Comparison of ENCODE assay signal across 8 mouse cellular contexts in the genomic region with DNA sequence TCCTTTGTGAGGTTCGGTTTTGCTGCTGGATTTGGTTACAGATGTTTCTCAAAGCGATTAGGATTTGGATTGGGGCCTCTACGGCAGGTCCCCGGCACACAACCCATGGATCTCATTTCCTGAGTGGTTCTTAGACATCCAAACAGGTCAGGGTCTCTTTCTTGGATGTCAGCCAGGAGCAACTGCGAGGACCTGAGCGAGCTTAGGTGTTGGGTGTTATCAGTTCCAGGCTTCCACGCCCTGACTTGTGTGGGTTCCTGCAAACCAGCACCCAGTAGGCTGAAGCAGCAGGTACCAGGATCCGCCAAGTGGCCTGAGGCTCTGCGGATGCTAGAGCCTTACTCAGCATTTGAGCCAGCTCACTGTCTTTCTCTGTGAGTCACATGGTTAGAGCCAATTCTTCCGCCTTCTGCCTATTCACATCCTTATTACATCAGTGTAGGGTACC.
DNase-seq lines count a peak whose midpoint lies in the region; ATAC-seq and TF ChIP-seq lines count a peak whose summit lies in the region.

No protein-coding gene starts in this region.

- WGBS in limb, embryonic 14.5 days = 30% methylated on average over 10 of the region's 10 CpGs

- peak overlapping the region; percentile 71 to 76 for H3K4me3 ChIP-seq in MEL (ENCODE audit: control insufficient read depth in 1 of 2, insufficient read depth in 1 of 2, low read depth in 2 of 2, low read length in 2 of 2)
- peak overlapping the region; percentile 31 for H3K4me3 ChIP-seq in limb, embryonic 14.5 days (replicated peaks; ENCODE audit: low read length)

- DNase-seq in CD4-positive, CD25-positive, alpha-beta regulatory T cell, adult 2 months (ENCODE audit: low read depth, low spot score) = peak; percentile 49
- DNase-seq in MEL (ENCODE audit: low read depth, low spot score) = peak; percentile 77
- peak; percentile 14 for DNase-seq in embryo, embryonic 11 days
- peak; percentile 23 to 32 for DNase-seq in heart, postnatal 36 days
- no peak for DNase-seq in limb, embryonic 14.5 days (ENCODE audit: low spot score)
- peak; percentile 25 for DNase-seq in thymus, postnatal 14 days
- DNase-seq in left cerebral cortex, adult 11 months (ENCODE audit: low spot score) = no peak

- intact Hi-C loops in heart, postnatal 36 days (cut with DNase I) = loop anchor here (2.0 to 10.0 kb wide), 6 partner anchors 307 to 1040 kb away; a partner anchor contains a TSS

- no peaks in the 10 kb centered on the region for H3K27me3 ChIP-seq in MEL (ENCODE audit: control insufficient read depth in 1 of 2, insufficient read depth in 2 of 2, low read length in 2 of 2)
- H3K27me3 ChIP-seq in limb, embryonic 14.5 days (ENCODE audit: control insufficient read depth, insufficient read depth, low read length) = no peaks in the 10 kb centered on the region

- ATAC-seq in limb, embryonic 14.5 days (ENCODE audit: low FRiP score, low read depth) = no peak
- ATAC-seq in monocyte, adult 5-6 weeks (replicated peaks; ENCODE audit: insufficient number of reproducible peaks, low FRiP score, low TSS enrichment, poor library complexity, severe bottlenecking) = peak; percentile 42

- TF ChIP-seq RAD21 in MEL (IDR thresholded peaks at IDR 0.05; ENCODE audit: low read depth, low read length) = no peak

- TF ChIP-seq EP300 in MEL (IDR thresholded peaks at IDR 0.05; ENCODE audit: low read depth in 1 of 2, low read length in 2 of 2) = no peak

- H3K79me2 ChIP-seq in MEL (ENCODE audit: control insufficient read depth, insufficient read depth, low read length, poor library complexity) = no peaks in the 10 kb centered on the region

- no peaks in the 10 kb centered on the region for H3K9me3 ChIP-seq in MEL (replicated peaks; ENCODE audit: insufficient read depth, low read length)
- H3K9me3 ChIP-seq in limb, embryonic 14.5 days (ENCODE audit: control insufficient read depth, low read length) = no peaks in the 10 kb centered on the region

- peaks cover 0 to 3% of the 10 kb centered on the region in 2 experiments; a peak in 1 of 4 replicates for H3K36me3 ChIP-seq in MEL (ENCODE audit: control insufficient read depth in 1 of 2, insufficient read depth in 2 of 2, low read length in 2 of 2)
- H3K36me3 ChIP-seq in limb, embryonic 14.5 days (ENCODE audit: control insufficient read depth, insufficient read depth, low read length) = no peaks in the 10 kb centered on the region

- H3K4me1 ChIP-seq in MEL (ENCODE audit: control insufficient read depth in 1 of 2, insufficient read depth in 2 of 2, low read length in 2 of 2) = no peaks in the 10 kb centered on the region; a peak in 1 of 4 replicates
- peaks cover 8% of the 10 kb centered on the region for H3K4me1 ChIP-seq in limb, embryonic 14.5 days (ENCODE audit: control insufficient read depth, insufficient read depth, low read length)

- peak overlapping the region; percentile 81 for H3K4me2 ChIP-seq in limb, embryonic 14.5 days (replicated peaks; ENCODE audit: low read depth, low read length, severe bottlenecking)

- no peak for TF ChIP-seq CTCF in MEL (IDR thresholded peaks at IDR 0.05 in 2 of 3, conservative IDR thresholded peaks at IDR 0.05 in 1 of 3; ENCODE audit: control insufficient read depth in 1 of 3, insufficient read depth in 1 of 3, low read depth in 2 of 3, low read length in 3 of 3, poor library complexity in 1 of 3, severe bottlenecking in 1 of 3)

- TF ChIP-seq POLR2A in MEL (IDR thresholded peaks at IDR 0.05; ENCODE audit: control insufficient read depth in 1 of 2, insufficient read depth in 1 of 2, low read depth in 1 of 2, low read length in 2 of 2, poor library complexity in 1 of 2) = peak; percentile 26 to 38; a peak in 1 of 4 replicates
- TF ChIP-seq POLR2A in limb, embryonic 14.5 days (IDR thresholded peaks at IDR 0.05; ENCODE audit: borderline replicate concordance, extremely low read depth, insufficient read depth, insufficient read length) = no peak

- peak overlapping the region; percentile 73 for H3K9ac ChIP-seq in MEL (ENCODE audit: control insufficient read depth, low read depth, low read length, poor library complexity, severe bottlenecking)
- peak overlapping the region; percentile 57 for H3K9ac ChIP-seq in limb, embryonic 14.5 days (ENCODE audit: low read depth, low read length, severe bottlenecking)

- H3K27ac ChIP-seq in MEL (ENCODE audit: control insufficient read depth, low read depth, low read length) = peak overlapping the region; percentile 90
- H3K27ac ChIP-seq in limb, embryonic 14.5 days (replicated peaks; ENCODE audit: low read depth, low read length) = no peak overlapping the region

TF ChIP-seq in MEL, 35 proteins besides CTCF, POLR2A, EP300 and RAD21:
- TF ChIP-seq GATA1 (IDR thresholded peaks at IDR 0.05; ENCODE audit: low read depth, low read length) (0 out of 2 replicates have a peak, but pooled peaks have one; percentile 25), JUND (IDR thresholded peaks at IDR 0.05; ENCODE audit: low read depth, low read length) (no peak), SMC3 (IDR thresholded peaks at IDR 0.05; ENCODE audit: low read depth, low read length) (0 out of 2 replicates have a peak, but pooled peaks have one; percentile 7), USF1 (IDR thresholded peaks at IDR 0.05; ENCODE audit: low read depth, low read length) (peak; percentile 77), MAX (IDR thresholded peaks at IDR 0.05; ENCODE audit: low read length) (peak; percentile 20), ETS1 (IDR thresholded peaks at IDR 0.05; ENCODE audit: low read depth, low read length) (0 out of 2 replicates have a peak, but pooled peaks have one; percentile 24), MYB (IDR thresholded peaks at IDR 0.05; ENCODE audit: low read depth, low read length) (no peak)
TF ChIP-seq in MEL: peak in this region for 5.

Comparison
In these comparisons a context has a peak if more than half of its experiments do, and no peak if none do; other contexts are left out.
1. DNase-seq: peak in CD4-positive, CD25-positive, alpha-beta regulatory T cell, adult 2 months (single experiment), MEL (single experiment), embryo, embryonic 11 days (single experiment), heart, postnatal 36 days (2 of 2) and thymus, postnatal 14 days (single experiment); none in limb, embryonic 14.5 days (single experiment) and left cerebral cortex, adult 11 months (single experiment).